In the genomic region with DNA sequence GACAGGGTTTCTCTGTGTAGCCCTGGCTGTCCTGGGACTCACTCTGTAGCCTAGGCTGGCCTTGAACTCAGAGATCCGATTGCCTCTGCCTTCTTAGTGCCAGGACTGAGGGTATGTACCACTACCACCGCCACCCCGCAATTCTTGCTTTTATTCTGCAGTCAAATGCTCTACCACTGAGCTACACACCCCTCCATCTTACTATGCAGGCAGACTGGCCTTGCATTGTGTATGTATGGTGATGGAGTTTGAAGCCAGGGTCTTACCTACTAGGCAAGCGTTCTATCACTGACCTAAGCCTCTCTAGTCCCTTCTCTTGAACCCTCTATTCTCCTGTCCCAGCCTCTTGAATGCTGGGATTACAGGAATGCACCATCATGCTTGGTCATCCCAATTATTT, we compare ENCODE assay signal across 24 mouse cellular contexts. TPM values are rescaled to one million over a fixed set of nuclear protein-coding genes. Genes with fewer than 3 reads are reported as not detected.
DNase-seq lines count a peak whose midpoint lies in the region; ATAC-seq and TF ChIP-seq lines count a peak whose summit lies in the region.
"Had no signal": no experiment of that assay in that cellular context is flagged by ENCODE, and none has a peak within 500 bp of the region (broad histone marks: within the 10 kb centered on the region; RNA-seq: fewer than 3 reads in every experiment).

No protein-coding gene starts in this region.

- no peak for DNase-seq in stomach, postnatal 0 days (ENCODE audit: low spot score)
- DNase-seq in cerebellum, postnatal 36 days: no peak
- no peak for DNase-seq in Muller cell, postnatal 12 days (ENCODE audit: inconsistent ontology term)
- DNase-seq: adrenal gland, adult 8-10 months; adrenal gland, postnatal 14 days; adrenal gland, postnatal 36 days; cerebellum, adult 11-12 months; cerebellum, adult 2 months; cerebellum, adult 9-10 months; cerebellum, postnatal 10 days; cerebellum, postnatal 25 days; embryo, embryonic 11 days; forebrain, postnatal 0 days had no signal

- ATAC-seq in stomach, postnatal 0 days (ENCODE audit: low FRiP score, low TSS enrichment): no peak
- ATAC-seq: activated CD4-positive, CD25-positive, alpha-beta regulatory T cell, adult 4 months; forebrain, embryonic 13.5 days; forebrain, embryonic 15.5 days; forebrain, postnatal 0 days; Patski had no signal

- WGBS in stomach, postnatal 0 days: 84% methylated on average over 4 of the region's 4 CpGs

- no peaks in the 10 kb centered on the region for H3K4me1 ChIP-seq in embryonic fibroblast, embryonic 13.5 days (ENCODE audit: control insufficient read depth, insufficient read depth, low read length)
- H3K4me1 ChIP-seq in stomach, postnatal 0 days (replicated peaks; ENCODE audit: control insufficient read depth, insufficient read depth): peaks cover 7% of the 10 kb centered on the region; the same call in 1 of the 2 replicates

- no peak overlapping the region for H3K9ac ChIP-seq in stomach, postnatal 0 days (ENCODE audit: low read length)
- H3K9ac ChIP-seq: embryonic facial prominence, embryonic 13.5 days; embryonic facial prominence, embryonic 15.5 days; forebrain, embryonic 13.5 days; forebrain, embryonic 15.5 days; forebrain, postnatal 0 days had no signal

- no peak overlapping the region for H3K4me2 ChIP-seq in myocyte (ENCODE audit: low read depth)
- H3K4me2 ChIP-seq in stomach, postnatal 0 days (replicated peaks; ENCODE audit: low read depth): no peak overlapping the region
- H3K4me2 ChIP-seq: embryonic facial prominence, embryonic 13.5 days; embryonic facial prominence, embryonic 15.5 days; forebrain, embryonic 13.5 days; forebrain, embryonic 15.5 days had no signal

- peaks cover 37% of the 10 kb centered on the region for H3K36me3 ChIP-seq in myocyte (ENCODE audit: control insufficient read depth, insufficient read depth)
- peaks cover 12% of the 10 kb centered on the region; the same call in 1 of the 2 replicates for H3K36me3 ChIP-seq in stomach, postnatal 0 days (ENCODE audit: control insufficient read depth, insufficient read depth, low read length)
- H3K36me3 ChIP-seq: forebrain, embryonic 15.5 days had no signal

- H3ac ChIP-seq in myocyte (ENCODE audit: control insufficient read depth, insufficient read length): no peak overlapping the region

- no peaks in the 10 kb centered on the region for H3K9me3 ChIP-seq in stomach, postnatal 0 days (ENCODE audit: control insufficient read depth, low read length)
- H3K9me3 ChIP-seq: embryonic facial prominence, embryonic 13.5 days; embryonic facial prominence, embryonic 15.5 days; forebrain, embryonic 13.5 days; forebrain, embryonic 15.5 days had no signal

- no peaks in the 10 kb centered on the region for H3K27me3 ChIP-seq in myocyte (ENCODE audit: control insufficient read depth, insufficient read depth, insufficient read length)
- no peaks in the 10 kb centered on the region for H3K27me3 ChIP-seq in stomach, postnatal 0 days (ENCODE audit: control insufficient read depth, insufficient read depth, low read length)
- H3K27me3 ChIP-seq: embryonic facial prominence, embryonic 15.5 days; Patski had no signal

- no peak for TF ChIP-seq CTCF in embryonic fibroblast, embryonic 13.5 days (IDR thresholded peaks at IDR 0.05; ENCODE audit: borderline replicate concordance, insufficient read depth, low read length)
- TF ChIP-seq CTCF in stomach, postnatal 0 days (IDR thresholded peaks at IDR 0.05; ENCODE audit: low read depth): no peak

- no peak for TF ChIP-seq EP300 in stomach, postnatal 0 days (optimal IDR thresholded peaks at IDR 0.05)

- H3K4me3 ChIP-seq in embryonic fibroblast, embryonic 13.5 days (ENCODE audit: insufficient read depth, low read length): no peak overlapping the region
- no peak overlapping the region for H3K4me3 ChIP-seq in myocyte
- H3K4me3 ChIP-seq in stomach, postnatal 0 days (ENCODE audit: low read depth, low read length): no peak overlapping the region
- H3K4me3 ChIP-seq: embryonic facial prominence, embryonic 13.5 days; embryonic facial prominence, embryonic 15.5 days; forebrain, embryonic 13.5 days; forebrain, embryonic 15.5 days had no signal

- H3K79me2 ChIP-seq in myocyte (ENCODE audit: control insufficient read depth, insufficient read depth): no peaks in the 10 kb centered on the region

- TF ChIP-seq POLR2A in embryonic fibroblast, embryonic 13.5 days (IDR thresholded peaks at IDR 0.05; ENCODE audit: low read depth, low read length): peak; percentile 39
- TF ChIP-seq POLR2A in myocyte (IDR thresholded peaks at IDR 0.05; ENCODE audit: insufficient read length, low read depth): peak; percentile 50

- no peak overlapping the region for H3K27ac ChIP-seq in embryonic fibroblast, embryonic 13.5 days (ENCODE audit: insufficient read depth, low read length)
- peak overlapping the region; percentile 49 for H3K27ac ChIP-seq in stomach, postnatal 0 days (replicated peaks)
- H3K27ac ChIP-seq: embryonic facial prominence, embryonic 13.5 days; embryonic facial prominence, embryonic 15.5 days; forebrain, embryonic 13.5 days; forebrain, embryonic 15.5 days had no signal

TF ChIP-seq in myocyte, 11 proteins besides CTCF, POLR2A, EP300 and RAD21:
- TF ChIP-seq TCF3 (IDR thresholded peaks at IDR 0.05; ENCODE audit: insufficient read length, low read depth) (no peak), POLR2AphosphoS2 (IDR thresholded peaks at IDR 0.05; ENCODE audit: insufficient read length, low read depth) (peak; percentile 97), CEBPB (IDR thresholded peaks at IDR 0.05; ENCODE audit: insufficient read depth, poor library complexity, severe bottlenecking) (no peak), SRF (IDR thresholded peaks at IDR 0.05; ENCODE audit: control insufficient read depth, insufficient read length, low read depth) (no peak), TCF12 (IDR thresholded peaks at IDR 0.05; ENCODE audit: insufficient read depth, poor library complexity, severe bottlenecking) (no peak), USF1 (IDR thresholded peaks at IDR 0.05; ENCODE audit: low read depth) (no peak)
TF ChIP-seq in myocyte: peak in this region for 1.

RNA-seq across cellular contexts. Expression of gene Car9, which starts 6.5 kb away (rescaled TPM):
- polyA plus RNA-seq in embryonic fibroblast, embryonic 13.5 days (2011; ENCODE audit: insufficient read length, low read depth, missing spikeins): 0.48 and 2.0 TPM in 2 replicates
- polyA plus RNA-seq in myocyte (2012; fragmentation: generic; extraction: Trizol): 10.7 TPM
- 2.6 and 3.1 TPM in 2 replicates for polyA plus RNA-seq in stomach, postnatal 0 days (2015; fragmentation: Nextera tagmentation; extraction: Ambion mirVana)
- polyA plus RNA-seq: Patski had no signal

RNA-seq across cellular contexts. Expression of gene Tpm2, which starts 10.3 kb away (rescaled TPM):
- polyA plus RNA-seq in embryonic fibroblast, embryonic 13.5 days (2011; ENCODE audit: insufficient read length, low read depth, missing spikeins): 722 and 1,110 TPM in 2 replicates
- 2,542 TPM for polyA plus RNA-seq in myocyte (2012; fragmentation: generic; extraction: Trizol)
- 2,018 and 2,237 TPM in 2 replicates for polyA plus RNA-seq in stomach, postnatal 0 days (2015; fragmentation: Nextera tagmentation; extraction: Ambion mirVana)
- polyA plus RNA-seq: activated CD4-positive, CD25-positive, alpha-beta regulatory T cell, adult 4 months had no signal

RNA-seq across cellular contexts. Expression of gene Arhgef39, which starts 13.8 kb away (rescaled TPM):
- polyA plus RNA-seq in embryonic fibroblast, embryonic 13.5 days (2011; ENCODE audit: insufficient read length, low read depth, missing spikeins): 5.4 and 12.8 TPM in 2 replicates
- polyA plus RNA-seq in myocyte (2012; fragmentation: generic; extraction: Trizol): 5.7 TPM
- 10.7 and 11.8 TPM in 2 replicates for polyA plus RNA-seq in stomach, postnatal 0 days (2015; fragmentation: Nextera tagmentation; extraction: Ambion mirVana)

RNA-seq across cellular contexts. Expression of gene Ccdc107, which starts 20.6 kb away (rescaled TPM):
- 32.5 and 39.2 TPM in 2 replicates for polyA plus RNA-seq in embryonic fibroblast, embryonic 13.5 days (2011; ENCODE audit: insufficient read length, low read depth, missing spikeins)
- 111 TPM for polyA plus RNA-seq in myocyte (2012; fragmentation: generic; extraction: Trizol)
- polyA plus RNA-seq in stomach, postnatal 0 days (2015; fragmentation: Nextera tagmentation; extraction: Ambion mirVana): 118 and 120 TPM in 2 replicates

RNA-seq across cellular contexts. Expression of gene Sit1, which starts 29.8 kb away (rescaled TPM):
- not detected in 2 replicates for polyA plus RNA-seq in embryonic fibroblast, embryonic 13.5 days (2011; ENCODE audit: insufficient read length, low read depth, missing spikeins)
- not detected for polyA plus RNA-seq in myocyte (2012; fragmentation: generic; extraction: Trizol)
- polyA plus RNA-seq in stomach, postnatal 0 days (2015; fragmentation: Nextera tagmentation; extraction: Ambion mirVana): not detected in 2 replicates
- polyA plus RNA-seq: C2C12; cerebellum, adult 2 months; embryonic facial prominence, embryonic 11.5 days; embryonic facial prominence, embryonic 13.5 days; embryonic facial prominence, embryonic 15.5 days; forebrain, embryonic 11.5 days; forebrain, embryonic 13.5 days; forebrain, embryonic 15.5 days; forebrain, postnatal 0 days; Patski had no signal
